Mouse (Mus musculus) kidney, embryonic 15.5 days (tissue): ENCODE measurements around the gene Prkca. TPM values are rescaled to one million over a fixed set of nuclear protein-coding genes. Genes with fewer than 3 reads are reported as not detected.

Source experiments
- ATAC-seq: fragments of 200-750 bp; cut with Nextera tagmentation; replicated peaks from 2 replicates; pipeline ENCODE4 v1.8.0; 2017; ENCODE audit warnings: moderate TSS enrichment; ENCODE audit not compliant: low FRiP score
- H3K27ac ChIP-seq: fragments of 300-500 bp; sonication (generic); 2 replicates; pipeline ENCODE4 v1.5.1; 2015; ENCODE audit warnings: mild to moderate bottlenecking, inconsistent platforms
- H3K27me3 ChIP-seq: fragments of 300-500 bp; sonication (generic); 2 replicates; pipeline ENCODE4 v1.6.1; 2015; ENCODE audit warnings: inconsistent platforms
- H3K36me3 ChIP-seq: fragments of 300-500 bp; sonication (generic); 2 replicates; pipeline ENCODE4 v1.6.1; 2015; ENCODE audit warnings: inconsistent platforms
- H3K4me1 ChIP-seq: fragments of 300-500 bp; sonication (generic); 2 replicates; pipeline ENCODE4 v1.6.1; 2015; ENCODE audit warnings: inconsistent platforms
- H3K4me2 ChIP-seq: fragments of 300-500 bp; sonication (generic); 2 replicates; pipeline ENCODE4 v1.6.1; 2015; ENCODE audit warnings: moderate library complexity, mild to moderate bottlenecking, inconsistent platforms
- H3K4me3 ChIP-seq: fragments of 300-500 bp; sonication (generic); replicated peaks from 2 replicates; pipeline ENCODE4 v1.5.1; 2015; ENCODE audit warnings: mild to moderate bottlenecking, inconsistent platforms
- H3K9ac ChIP-seq: fragments of 300-500 bp; sonication (generic); 2 replicates; pipeline ENCODE4 v1.6.1; 2015; ENCODE audit warnings: mild to moderate bottlenecking, inconsistent platforms
- H3K9me3 ChIP-seq: fragments of 300-500 bp; sonication (generic); replicated peaks from 2 replicates; pipeline ENCODE4 v1.6.1; 2016; ENCODE audit warnings: inconsistent platforms
- WGBS: fragments of 180-500 bp; shearing (Covaris S2); methylation state at CpG from one replicate; pipeline ENCODE4 v1.1.7; 2015; ENCODE audit warnings: mixed read lengths; 5-methylcytosine and 5-hydroxymethylcytosine counted together
- polyA plus RNA-seq: library from polyadenylated mRNA; unstranded; fragments of >200 nt; fragmentation: Nextera tagmentation; extraction: Ambion mirVana; gene quantifications from 2 replicates; pipeline ENCODE4 v1.2.1, GENCODE M21; 2015

Gene Prkca
- polyA plus RNA-seq, 1 experiment from 2014 or later, result 7.4 TPM

DNA sequence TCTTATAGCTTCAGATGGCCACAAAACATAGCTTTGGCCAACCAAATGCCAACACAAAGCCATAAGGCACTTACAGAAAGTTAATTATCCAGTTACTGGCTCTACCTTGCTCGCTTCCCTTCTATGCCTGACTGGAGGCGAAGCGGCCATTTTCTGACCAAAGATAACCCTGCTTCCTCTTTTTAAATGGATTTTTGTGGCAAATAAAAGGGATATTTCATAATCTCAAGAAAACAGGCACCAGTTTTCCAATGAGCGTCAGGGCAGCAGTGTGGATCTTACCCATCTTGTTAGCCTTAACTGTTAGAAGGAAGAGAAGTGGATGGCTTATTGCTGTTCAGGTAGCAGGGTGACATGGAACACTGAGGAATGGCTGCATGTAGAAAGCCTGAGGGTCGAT is 264.3 kb downstream of the Prkca start:
- H3K27ac ChIP-seq, result no peak overlapping the region
- no peak for ATAC-seq
- H3K9ac ChIP-seq, result no peak overlapping the region
- no peak overlapping the region for H3K4me2 ChIP-seq
- H3K27me3 ChIP-seq, result no peaks in the 10 kb centered on the region
- 81% methylated on average over 5 of the region's 5 CpGs for WGBS
- no peaks in the 10 kb centered on the region for H3K36me3 ChIP-seq
- 0 out of 2 replicates have a peak, but pooled peaks cover 3% of the 10 kb centered on the region for H3K4me1 ChIP-seq
- H3K9me3 ChIP-seq, result no peaks in the 10 kb centered on the region
- no peak overlapping the region for H3K4me3 ChIP-seq

DNA sequence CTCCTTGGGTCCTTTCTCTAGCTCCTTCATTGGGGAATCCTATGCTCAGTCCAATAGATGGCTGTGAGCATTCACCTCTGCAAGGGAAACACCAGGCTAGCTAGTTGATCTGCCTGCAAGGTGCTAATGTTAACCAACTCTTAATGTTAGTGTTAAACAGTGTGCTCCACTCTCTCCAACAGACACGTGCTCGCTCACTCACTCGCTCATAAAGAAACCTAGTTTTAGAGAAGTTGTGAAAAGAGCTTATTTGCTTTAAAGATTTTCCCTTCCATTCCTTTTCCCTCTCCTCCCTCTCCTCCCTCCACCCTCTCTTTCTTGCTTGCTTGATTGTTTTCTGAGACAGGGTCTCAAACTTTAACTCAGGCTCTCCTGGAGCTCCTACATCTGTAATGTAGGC is 266.2 kb downstream of the Prkca start:
- H3K9ac ChIP-seq, result no peak overlapping the region
- no peak overlapping the region for H3K4me3 ChIP-seq
- no peaks in the 10 kb centered on the region for H3K27me3 ChIP-seq
- no peaks in the 10 kb centered on the region for H3K36me3 ChIP-seq
- WGBS, result 87% methylated on average over 3 of the region's 3 CpGs
- H3K4me1 ChIP-seq, result 0 out of 2 replicates have a peak, but pooled peaks cover 6% of the 10 kb centered on the region
- no peaks in the 10 kb centered on the region for H3K9me3 ChIP-seq
- H3K4me2 ChIP-seq, result no peak overlapping the region
- H3K27ac ChIP-seq, result no peak overlapping the region
- no peak for ATAC-seq

DNA sequence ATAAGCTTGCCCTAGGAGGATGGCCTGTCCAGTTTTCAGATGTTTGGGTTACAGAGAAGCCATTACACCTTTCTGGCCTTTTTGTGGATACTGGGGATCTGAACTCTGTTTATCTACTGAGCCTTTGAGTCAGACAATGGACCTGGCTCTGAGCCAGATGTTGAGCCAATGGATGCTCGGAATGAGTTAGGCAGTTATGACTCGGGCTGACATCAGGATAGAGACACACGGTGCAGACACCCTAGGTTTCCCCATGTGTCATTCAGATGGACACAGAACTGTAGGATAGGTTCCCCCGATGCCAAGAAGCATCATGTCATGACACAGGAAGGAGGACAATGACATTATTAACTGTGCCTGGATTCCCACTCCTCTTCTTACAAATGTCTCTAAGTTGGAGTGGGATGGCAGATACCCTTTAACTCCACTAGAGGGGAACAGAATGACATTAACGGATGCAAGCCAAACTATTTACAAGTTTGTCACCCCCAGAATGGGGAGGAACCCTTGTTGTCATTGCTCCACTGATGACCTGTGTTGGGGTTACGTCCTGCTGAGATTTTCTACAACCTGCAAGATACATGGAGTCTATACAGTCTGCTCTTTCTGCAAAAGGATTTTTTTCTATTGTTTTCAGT is 271.0 kb downstream of the Prkca start:
- Histone ChIP-seq H3K9ac (no peak overlapping the region), H3K27me3 (no peaks in the 10 kb centered on the region), H3K36me3 (no peaks in the 10 kb centered on the region), H3K27ac (no peak overlapping the region), H3K4me3 (no peak overlapping the region), H3K4me2 (no peak overlapping the region), H3K9me3 (no peaks in the 10 kb centered on the region), H3K4me1 (0 out of 2 replicates have a peak, but pooled peaks cover 3% of the 10 kb centered on the region)
- no peak for ATAC-seq
- WGBS, result 58% methylated on average over 6 of the region's 6 CpGs

DNA sequence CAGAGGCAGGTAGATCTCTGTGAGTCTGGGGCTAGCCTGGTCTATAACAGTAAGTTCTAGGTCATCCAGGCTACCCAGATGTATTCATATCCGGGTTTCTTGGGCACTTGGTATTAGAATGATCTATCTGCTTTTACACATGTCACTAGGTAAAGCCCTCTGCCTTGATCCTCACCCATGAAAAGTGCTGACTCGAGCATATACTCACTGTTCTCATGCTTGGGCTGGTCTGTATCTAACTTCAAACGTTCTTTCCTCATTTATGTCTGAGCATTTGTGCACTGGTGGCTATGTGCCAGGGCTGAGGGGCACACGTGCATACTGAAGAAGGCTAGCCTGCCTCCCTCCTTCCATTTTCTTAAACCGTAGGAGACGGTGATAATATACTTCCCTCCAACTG is 272.5 kb downstream of the Prkca start:
- Histone ChIP-seq H3K36me3 (no peaks in the 10 kb centered on the region), H3K9ac (no peak overlapping the region), H3K4me3 (no peak overlapping the region), H3K27me3 (no peaks in the 10 kb centered on the region), H3K9me3 (no peaks in the 10 kb centered on the region), H3K4me2 (no peak overlapping the region), H3K4me1 (0 out of 2 replicates have a peak, but pooled peaks cover 3% of the 10 kb centered on the region), H3K27ac (no peak overlapping the region)
- 82% methylated on average over 6 of the region's 6 CpGs for WGBS
- ATAC-seq, result no peak

DNA sequence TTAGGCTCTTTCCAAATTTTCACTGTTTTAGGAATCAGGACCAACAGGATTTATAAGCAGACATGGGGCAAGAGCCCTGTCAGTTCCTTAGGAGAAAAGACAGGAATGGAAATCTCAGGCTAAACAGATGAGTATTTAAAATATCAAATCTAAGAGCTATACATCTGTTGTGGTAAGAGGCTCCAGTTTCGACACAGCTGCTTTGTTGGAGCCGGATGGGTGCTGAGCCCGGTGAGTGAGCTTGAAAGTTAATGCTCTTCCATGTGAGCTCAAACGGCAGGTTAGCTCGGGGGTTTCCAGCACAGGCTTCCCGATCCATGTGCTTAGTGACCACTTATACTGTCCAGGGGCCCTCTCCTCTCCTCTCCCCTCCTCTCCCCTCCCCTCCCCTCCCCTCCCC is 273.7 kb downstream of the Prkca start:
- ATAC-seq, result no peak
- H3K4me1 ChIP-seq, result 0 out of 2 replicates have a peak, but pooled peaks cover 3% of the 10 kb centered on the region
- H3K4me2 ChIP-seq, result no peak overlapping the region
- no peak overlapping the region for H3K9ac ChIP-seq
- no peaks in the 10 kb centered on the region for H3K27me3 ChIP-seq
- no peak overlapping the region for H3K27ac ChIP-seq
- no peaks in the 10 kb centered on the region for H3K36me3 ChIP-seq
- H3K4me3 ChIP-seq, result no peak overlapping the region
- 65% methylated on average over 6 of the region's 6 CpGs for WGBS
- no peaks in the 10 kb centered on the region for H3K9me3 ChIP-seq

DNA sequence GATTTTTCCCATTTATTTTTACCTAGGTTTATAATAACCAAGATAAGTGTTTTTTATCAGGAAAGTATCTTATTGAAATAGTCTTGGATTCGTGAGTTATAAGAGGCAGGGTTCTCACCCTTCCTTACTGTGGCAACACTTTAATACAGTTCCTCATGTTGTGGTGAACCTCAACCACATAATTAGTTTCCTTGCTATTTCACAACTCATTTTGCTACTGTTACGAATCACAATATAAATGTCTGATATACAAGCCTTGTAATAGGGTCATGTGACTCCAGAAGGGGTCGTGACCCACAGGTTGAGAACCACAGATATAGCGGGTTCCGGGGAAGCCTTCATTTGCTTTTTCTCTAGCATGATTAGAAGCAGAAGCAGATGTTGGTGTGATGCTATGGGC is 275.3 kb downstream of the Prkca start:
- H3K9ac ChIP-seq, result no peak overlapping the region
- WGBS, result 86% methylated on average over 5 of the region's 5 CpGs
- H3K4me1 ChIP-seq, result no peaks in the 10 kb centered on the region
- no peak overlapping the region for H3K4me3 ChIP-seq
- H3K9me3 ChIP-seq, result no peaks in the 10 kb centered on the region
- no peak for ATAC-seq
- H3K27ac ChIP-seq, result no peak overlapping the region
- no peaks in the 10 kb centered on the region for H3K36me3 ChIP-seq
- no peaks in the 10 kb centered on the region for H3K27me3 ChIP-seq
- H3K4me2 ChIP-seq, result no peak overlapping the region

DNA sequence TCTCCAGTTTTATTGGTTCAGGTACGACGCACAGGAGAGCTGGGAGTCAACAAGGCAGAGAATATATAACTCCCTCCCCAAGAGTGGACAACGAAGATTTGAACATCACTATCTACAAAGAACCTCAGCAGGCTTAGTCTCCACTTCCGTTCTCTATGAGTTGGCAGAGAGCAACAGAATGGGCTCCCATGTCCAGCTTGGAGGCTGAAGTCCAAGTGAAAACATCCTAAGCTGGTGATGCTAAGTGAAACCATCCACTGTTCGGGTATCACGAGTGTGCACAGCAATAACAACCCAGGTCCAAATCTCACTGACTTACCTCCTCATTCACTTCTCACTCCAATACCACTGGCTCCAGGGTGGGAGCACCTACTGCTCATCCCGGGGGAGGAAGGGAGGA is 276.6 kb downstream of the Prkca start:
- no peaks in the 10 kb centered on the region for H3K27me3 ChIP-seq
- no peaks in the 10 kb centered on the region for H3K9me3 ChIP-seq
- no peak overlapping the region for H3K4me3 ChIP-seq
- no peak overlapping the region for H3K27ac ChIP-seq
- H3K9ac ChIP-seq, result no peak overlapping the region
- H3K4me1 ChIP-seq, result peaks cover 8% of the 10 kb centered on the region
- 84% methylated on average over 7 of the region's 7 CpGs for WGBS
- ATAC-seq, result no peak
- no peaks in the 10 kb centered on the region for H3K36me3 ChIP-seq
- H3K4me2 ChIP-seq, result no peak overlapping the region

DNA sequence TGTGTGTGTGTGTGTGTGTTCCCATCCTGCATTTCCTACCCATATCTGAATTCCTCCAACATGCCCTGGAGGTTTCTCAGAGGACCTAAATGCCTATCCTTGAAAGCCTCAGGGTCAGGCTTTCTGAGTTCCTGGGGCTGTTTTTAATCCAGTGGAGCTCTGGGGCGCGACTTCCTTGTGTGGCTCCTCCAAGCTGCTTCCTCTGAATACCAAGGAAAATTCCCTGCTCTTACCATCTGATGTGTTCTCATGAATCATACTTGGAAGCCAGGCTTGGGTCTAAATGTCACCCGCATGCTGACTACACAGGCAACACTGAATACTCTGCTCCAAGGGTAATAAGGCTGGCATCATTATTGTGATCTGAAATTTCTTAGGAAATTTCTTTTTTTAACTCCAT is 279.3 kb downstream of the Prkca start:
- no peak for ATAC-seq
- Histone ChIP-seq H3K9ac (no peak overlapping the region), H3K4me2 (no peak overlapping the region), H3K27ac (no peak overlapping the region), H3K36me3 (no peaks in the 10 kb centered on the region), H3K4me1 (peaks cover 14% of the 10 kb centered on the region), H3K9me3 (no peaks in the 10 kb centered on the region), H3K27me3 (no peaks in the 10 kb centered on the region), H3K4me3 (no peak overlapping the region)
- 66% methylated on average over 3 of the region's 3 CpGs for WGBS

DNA sequence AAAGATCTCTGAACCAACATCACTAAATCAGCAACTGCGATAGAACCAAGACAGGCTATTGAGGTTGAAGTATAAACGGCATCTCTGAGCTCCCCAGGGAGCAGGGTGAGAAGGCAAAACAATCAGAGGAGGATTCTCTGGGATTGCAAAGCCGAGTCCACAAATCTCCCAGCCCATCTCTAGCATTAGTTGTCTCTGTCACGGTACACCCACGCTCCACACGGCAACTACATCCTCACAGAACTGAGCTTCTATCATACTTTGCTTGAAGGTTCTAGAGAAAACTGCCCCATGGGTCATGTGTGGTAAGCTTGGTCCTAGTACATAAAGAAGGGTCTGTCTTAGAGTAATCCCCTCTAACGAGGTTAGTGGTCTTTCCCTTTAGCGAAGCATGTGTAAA is 280.6 kb downstream of the Prkca start:
- H3K9me3 ChIP-seq, result no peaks in the 10 kb centered on the region
- H3K27me3 ChIP-seq, result no peaks in the 10 kb centered on the region
- peaks cover 14% of the 10 kb centered on the region for H3K4me1 ChIP-seq
- H3K27ac ChIP-seq, result no peak overlapping the region
- no peak for ATAC-seq
- H3K4me3 ChIP-seq, result no peak overlapping the region
- H3K36me3 ChIP-seq, result no peaks in the 10 kb centered on the region
- H3K4me2 ChIP-seq, result no peak overlapping the region
- WGBS, result 46% methylated on average over 8 of the region's 8 CpGs
- no peak overlapping the region for H3K9ac ChIP-seq

DNA sequence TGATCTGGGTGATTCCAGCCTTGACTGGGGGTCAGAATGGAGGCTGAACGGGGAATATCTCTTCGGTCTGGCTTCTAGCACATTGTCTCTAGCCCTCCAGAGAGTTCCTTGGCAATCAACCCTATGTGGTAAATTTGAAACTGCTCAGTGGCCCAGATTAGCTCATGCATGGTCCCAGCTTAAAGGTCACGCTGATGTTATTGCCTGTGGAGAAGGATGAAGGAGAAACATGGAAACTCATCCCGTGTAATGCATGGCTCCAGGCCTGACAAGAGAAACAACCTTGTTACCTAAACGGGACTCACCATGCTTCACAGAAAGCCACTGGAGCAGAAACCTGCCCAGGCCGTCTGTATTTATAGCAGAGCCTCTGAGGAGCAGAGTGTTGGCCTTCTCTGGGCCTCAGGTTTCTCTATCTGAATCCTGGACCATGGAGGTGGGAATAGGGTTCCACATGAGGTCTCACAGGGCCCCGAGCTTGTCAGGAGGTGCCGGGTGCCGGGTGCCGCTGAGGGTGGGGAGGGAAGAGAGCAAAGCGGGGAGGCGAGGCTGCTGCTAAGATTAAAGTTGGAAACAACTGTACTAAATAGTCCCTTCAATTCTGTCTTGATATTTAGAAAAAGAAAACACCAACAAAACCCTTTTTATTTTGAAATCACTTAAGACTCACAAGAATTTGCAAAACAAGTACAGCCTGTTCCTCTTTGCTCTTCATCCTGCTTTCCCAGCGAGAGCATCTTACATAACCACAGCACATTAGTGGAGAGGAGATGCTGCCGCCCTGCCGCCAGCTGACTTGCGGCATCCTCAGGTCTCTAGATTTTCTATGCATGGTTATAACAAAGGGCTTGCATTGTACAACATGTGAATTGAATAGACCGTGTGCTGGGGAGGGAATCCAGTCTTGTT is 281.9 kb downstream of the Prkca start:
- Histone ChIP-seq H3K27me3 (no peaks in the 10 kb centered on the region), H3K27ac (no peak overlapping the region), H3K4me2 (no peak overlapping the region), H3K4me1 (peaks cover 14% of the 10 kb centered on the region), H3K9ac (no peak overlapping the region), H3K36me3 (no peaks in the 10 kb centered on the region), H3K9me3 (no peaks in the 10 kb centered on the region), H3K4me3 (no peak overlapping the region)
- WGBS, result 79% methylated on average over 17 of the region's 17 CpGs
- ATAC-seq, result peak; percentile 36; the same call in 1 of the 2 replicates

DNA sequence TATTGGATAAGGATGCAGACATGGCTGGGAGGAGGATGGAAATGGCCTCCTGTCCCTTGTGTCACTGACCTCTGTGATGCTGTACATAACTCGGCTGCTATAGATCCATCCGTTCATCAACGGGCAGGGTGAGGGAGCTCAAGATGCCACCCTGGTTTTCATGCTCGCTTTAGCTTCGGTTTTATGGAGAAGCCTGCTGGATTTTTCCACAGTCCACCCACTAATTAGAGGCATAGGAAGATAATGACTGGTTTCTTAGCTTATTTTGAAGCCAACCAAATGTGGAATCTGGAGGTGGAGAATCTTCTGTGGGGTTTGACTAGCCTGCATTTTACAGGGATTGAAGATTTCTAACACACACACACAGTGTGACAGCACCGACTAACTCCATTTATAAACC is 286.6 kb downstream of the Prkca start:
- no peaks in the 10 kb centered on the region for H3K36me3 ChIP-seq
- no peak overlapping the region for H3K4me2 ChIP-seq
- H3K9me3 ChIP-seq, result no peaks in the 10 kb centered on the region
- no peak overlapping the region for H3K4me3 ChIP-seq
- H3K4me1 ChIP-seq, result peaks cover 6% of the 10 kb centered on the region
- WGBS, result 89% methylated on average over 6 of the region's 6 CpGs
- no peak for ATAC-seq
- H3K27me3 ChIP-seq, result no peaks in the 10 kb centered on the region
- H3K27ac ChIP-seq, result no peak overlapping the region
- no peak overlapping the region for H3K9ac ChIP-seq

DNA sequence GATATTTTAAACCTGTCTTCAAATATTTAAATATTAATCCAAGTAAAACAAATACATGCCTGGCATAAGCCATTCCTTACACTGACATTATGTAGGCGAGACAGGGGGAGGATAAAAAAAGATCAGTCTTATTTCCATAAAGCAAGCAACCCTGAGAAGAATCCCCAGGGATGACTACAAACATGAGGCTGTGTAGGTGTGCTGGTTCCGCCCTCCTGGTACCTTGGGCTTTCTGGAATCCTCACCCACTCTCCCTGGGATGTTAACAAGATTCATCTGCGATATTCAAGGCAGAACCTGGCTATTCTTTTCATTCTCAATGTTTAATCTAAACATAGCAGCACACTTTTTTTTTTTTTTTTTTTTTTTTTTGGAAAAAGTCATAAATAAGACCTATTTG is 289.1 kb downstream of the Prkca start:
- H3K36me3 ChIP-seq, result no peaks in the 10 kb centered on the region
- no peak overlapping the region for H3K27ac ChIP-seq
- 86% methylated on average over 3 of the region's 3 CpGs for WGBS
- no peak for ATAC-seq
- H3K27me3 ChIP-seq, result no peaks in the 10 kb centered on the region
- H3K4me1 ChIP-seq, result no peaks in the 10 kb centered on the region
- H3K4me2 ChIP-seq, result no peak overlapping the region
- H3K9ac ChIP-seq, result no peak overlapping the region
- H3K9me3 ChIP-seq, result no peaks in the 10 kb centered on the region
- H3K4me3 ChIP-seq, result no peak overlapping the region
